Mouse (Mus musculus) heart, embryonic 15.5 days (tissue): Measurements from ENCODE around the gene Rab11fip3. TPM values are rescaled to one million over a fixed set of nuclear protein-coding genes. Genes with fewer than 3 reads are reported as not detected.
"Not testable (repeated sequence)": the region's sequence is repeated elsewhere in the genome, so short reads cannot be mapped to it uniquely, and the experiment has no call there.

Experiments
- ATAC-seq: fragments of 200-750 bp; cut with Nextera tagmentation; replicated peaks from 2 replicates; pipeline ENCODE4 v1.8.0; 2017; ENCODE audit warnings: low read depth, moderate TSS enrichment; ENCODE audit not compliant: insufficient number of reproducible peaks, insufficient read depth, low FRiP score
- H3K27ac ChIP-seq: fragments of 300-500 bp; sonication (generic); 2 replicates; pipeline ENCODE4 v1.5.1; 2015; ENCODE audit warnings: mild to moderate bottlenecking, inconsistent platforms
- H3K27me3 ChIP-seq: fragments of 300-500 bp; sonication (generic); 2 replicates; pipeline ENCODE4 v1.6.1; 2015; ENCODE audit warnings: inconsistent platforms
- H3K36me3 ChIP-seq: fragments of 300-500 bp; sonication (generic); 2 replicates; pipeline ENCODE4 v1.6.1; 2015; ENCODE audit warnings: mild to moderate bottlenecking, inconsistent platforms
- H3K4me1 ChIP-seq: fragments of 300-500 bp; sonication (generic); replicated peaks from 2 replicates; pipeline ENCODE4 v1.6.1; 2015; ENCODE audit warnings: inconsistent platforms
- H3K4me2 ChIP-seq: fragments of 300-500 bp; sonication (generic); 2 replicates; pipeline ENCODE4 v1.6.1; 2015; ENCODE audit warnings: inconsistent platforms, mild to moderate bottlenecking, moderate library complexity
- H3K4me3 ChIP-seq: fragments of 300-500 bp; sonication (generic); 2 replicates; pipeline ENCODE4 v1.5.1; 2015; ENCODE audit warnings: mild to moderate bottlenecking, inconsistent platforms
- H3K9ac ChIP-seq: fragments of 300-500 bp; sonication (generic); 2 replicates; pipeline ENCODE4 v1.6.1; 2015; ENCODE audit warnings: mild to moderate bottlenecking, inconsistent platforms
- H3K9me3 ChIP-seq: fragments of 300-500 bp; sonication (generic); replicated peaks from 2 replicates; pipeline ENCODE4 v1.6.1; 2016; ENCODE audit warnings: inconsistent platforms
- WGBS: fragments of 180-500 bp; shearing (Covaris S2); methylation state at CpG from one replicate; pipeline ENCODE4 v1.1.7; 2015; ENCODE audit warnings: mixed read lengths; 5-methylcytosine and 5-hydroxymethylcytosine counted together
- polyA plus RNA-seq: library from polyadenylated mRNA; unstranded; fragments of >200 nt; fragmentation: Nextera tagmentation; extraction: Ambion mirVana; gene quantifications from 2 replicates; pipeline ENCODE4 v1.2.1, GENCODE M21; 2015

The Rab11fip3 gene
- polyA plus RNA-seq, 1 experiment from 2014 or later, result 10.2 TPM

- H3K27ac ChIP-seq, result no peak overlapping the region
- no peak for ATAC-seq
- H3K4me1 ChIP-seq, result peaks cover 20% of the 10 kb centered on the region
- no peaks in the 10 kb centered on the region for H3K36me3 ChIP-seq
- H3K9me3 ChIP-seq, result no peaks in the 10 kb centered on the region
- no peak overlapping the region for H3K9ac ChIP-seq
- H3K27me3 ChIP-seq, result no peaks in the 10 kb centered on the region
- 85% methylated on average over 4 of the region's 4 CpGs for WGBS
- H3K4me2 ChIP-seq, result no peak overlapping the region
- no peak overlapping the region for H3K4me3 ChIP-seq
Measured at GRCm38 (mm10) chr17:26052706-26053105, 16.6 kb downstream of the Rab11fip3 start.

DNA sequence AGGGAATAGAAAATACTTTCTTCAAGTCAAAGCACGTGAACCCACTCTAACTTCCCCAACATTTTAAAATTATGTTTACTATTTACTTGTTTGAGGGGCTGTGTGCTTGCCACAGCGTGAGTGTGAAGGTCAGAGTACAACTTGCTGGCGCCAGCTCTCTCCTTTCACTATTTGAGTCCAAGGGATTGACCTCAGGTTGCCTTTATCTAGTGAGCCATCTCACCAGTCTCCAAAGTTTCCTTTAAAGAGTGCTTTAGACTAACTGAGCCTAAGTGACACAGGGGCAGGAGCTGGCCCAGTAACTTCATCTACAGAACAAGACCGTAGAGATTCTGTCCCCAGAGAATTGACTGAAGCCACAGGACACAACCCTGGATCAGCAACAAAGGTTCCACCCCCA lies 17.3 kb downstream of the Rab11fip3 start:
- H3K4me2 ChIP-seq, result no peak overlapping the region
- H3K4me1 ChIP-seq, result peaks cover 20% of the 10 kb centered on the region
- H3K4me3 ChIP-seq, result no peak overlapping the region
- no peaks in the 10 kb centered on the region for H3K27me3 ChIP-seq
- no peaks in the 10 kb centered on the region for H3K9me3 ChIP-seq
- H3K36me3 ChIP-seq, result no peaks in the 10 kb centered on the region
- no peak for ATAC-seq
- no peak overlapping the region for H3K9ac ChIP-seq
- 90% methylated on average over 4 of the region's 4 CpGs for WGBS
- no peak overlapping the region for H3K27ac ChIP-seq

DNA sequence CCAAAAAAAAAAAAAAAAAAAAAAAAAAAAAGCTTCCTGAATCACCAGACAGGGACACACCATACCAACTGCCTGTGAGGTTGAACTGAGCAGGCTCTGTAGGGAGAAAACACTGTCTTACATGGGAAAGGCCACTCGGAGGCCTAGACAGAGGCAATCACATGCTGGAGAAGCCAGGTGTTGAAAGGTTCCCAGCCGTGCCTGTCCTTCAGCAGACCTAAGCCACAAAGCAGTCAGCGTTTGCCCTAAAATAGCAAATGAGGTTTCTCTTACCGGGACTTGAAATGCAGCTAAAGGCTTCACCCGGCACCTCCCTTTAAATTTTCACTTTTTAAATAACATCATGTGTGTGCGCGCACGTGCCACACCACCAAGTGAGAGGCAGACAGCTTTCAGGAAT lies 21.2 kb downstream of the Rab11fip3 start:
- H3K9ac ChIP-seq, result no peak overlapping the region

DNA sequence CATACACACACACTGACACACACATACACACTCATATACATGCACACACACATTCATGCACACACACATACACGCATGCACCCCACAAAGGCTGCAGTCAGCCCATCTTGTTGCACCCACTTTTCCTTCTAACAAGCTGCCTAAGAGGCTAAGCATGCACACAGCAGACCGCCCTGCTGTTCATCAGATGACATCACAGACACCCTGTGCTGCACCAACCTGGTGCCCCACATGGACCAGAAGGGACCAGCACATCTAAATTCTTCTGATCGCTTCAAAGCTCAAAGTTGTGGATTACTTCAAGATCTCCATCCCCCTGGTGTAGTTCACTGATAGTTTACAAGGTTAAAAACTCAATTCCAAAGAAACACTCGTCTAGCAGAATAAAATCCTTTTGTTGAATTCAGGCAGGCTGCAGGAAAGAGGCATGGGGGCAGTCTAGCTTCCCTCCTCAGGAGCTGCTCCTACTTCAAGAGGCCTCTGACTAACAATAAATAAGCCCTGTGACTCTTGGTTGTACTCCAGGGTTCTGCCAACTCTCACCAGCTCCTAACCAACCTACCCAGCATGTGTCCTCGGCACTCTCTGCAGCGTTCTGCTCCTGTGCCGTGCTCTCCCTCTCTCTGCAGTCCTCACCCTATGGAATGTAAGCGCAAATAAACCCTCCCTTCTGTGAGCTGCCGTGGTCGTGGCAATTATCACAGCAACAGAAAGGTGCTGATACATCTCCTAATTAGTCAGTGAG lies 22.9 kb downstream of the Rab11fip3 start:
- no peak for ATAC-seq
- Histone ChIP-seq H3K36me3 (no peaks in the 10 kb centered on the region), H3K4me1 (peaks cover 40% of the 10 kb centered on the region), H3K4me3 (no peak overlapping the region), H3K27ac (no peak overlapping the region), H3K27me3 (no peaks in the 10 kb centered on the region), H3K4me2 (no peak overlapping the region), H3K9me3 (no peaks in the 10 kb centered on the region), H3K9ac (no peak overlapping the region; the same call in 1 of the 2 replicates)
- 43% methylated on average over 10 of the region's 10 CpGs for WGBS

More for the DNA sequence above, 21.2 kb downstream of the Rab11fip3 start:
- Histone ChIP-seq H3K36me3 (no peaks in the 10 kb centered on the region), H3K4me1 (peaks cover 28% of the 10 kb centered on the region), H3K4me3 (no peak overlapping the region), H3K27me3 (no peaks in the 10 kb centered on the region), H3K9me3 (no peaks in the 10 kb centered on the region), H3K4me2 (no peak overlapping the region), H3K27ac (peak overlapping the region; percentile 46; the same call in 1 of the 2 replicates)
- ATAC-seq, result no peak
- 54% methylated on average over 8 of the region's 8 CpGs for WGBS

DNA sequence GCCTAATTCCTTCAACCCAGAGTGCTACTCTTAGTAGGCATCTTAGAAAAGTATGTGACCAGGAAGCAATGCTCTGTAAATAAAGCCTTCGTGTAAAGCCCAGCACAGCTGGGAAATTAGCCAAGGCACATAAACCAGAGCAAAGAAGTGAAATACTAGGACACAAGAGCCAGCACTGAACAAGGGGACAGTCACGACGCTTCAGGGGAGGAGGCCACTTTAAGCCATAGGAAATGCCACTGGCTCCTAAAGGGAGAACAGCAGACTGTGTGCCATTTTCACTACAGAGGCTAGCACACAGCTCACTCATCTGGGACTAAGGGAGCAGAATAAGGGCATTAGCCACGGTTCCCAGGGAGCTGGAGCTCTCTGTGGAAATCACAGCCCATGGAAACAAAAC lies 24.1 kb downstream of the Rab11fip3 start:
- Histone ChIP-seq H3K36me3 (no peaks in the 10 kb centered on the region), H3K4me2 (no peak overlapping the region), H3K4me3 (no peak overlapping the region), H3K9ac (no peak overlapping the region), H3K27me3 (no peaks in the 10 kb centered on the region), H3K27ac (no peak overlapping the region), H3K9me3 (no peaks in the 10 kb centered on the region), H3K4me1 (peaks cover 43% of the 10 kb centered on the region)
- WGBS, result 43% methylated on average over 4 of the region's 4 CpGs
- no peak for ATAC-seq

DNA sequence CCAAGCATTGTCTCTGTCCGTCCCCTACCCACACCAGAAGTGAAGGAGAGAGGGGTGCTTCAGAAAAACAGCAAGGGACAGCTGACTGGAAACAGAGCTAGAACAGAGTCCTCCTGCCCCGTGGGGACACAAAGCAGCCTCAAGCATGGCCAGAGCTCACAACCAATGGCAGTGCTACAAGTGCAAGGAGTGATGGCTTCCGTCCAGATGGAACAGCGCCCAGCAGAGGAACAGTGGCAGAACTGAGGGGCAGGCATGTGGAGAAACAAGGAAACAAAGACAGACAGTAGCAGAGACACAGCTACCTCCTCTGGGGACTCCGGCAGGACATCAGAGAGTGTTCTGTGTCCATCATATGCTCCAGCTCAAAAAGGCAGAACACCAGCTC lies 26.1 kb downstream of the Rab11fip3 start:
- H3K4me2 ChIP-seq, result peak overlapping the region; percentile 52

GRCm38 (mm10) chr17:26042599-26043248 lies 26.6 kb downstream of the Rab11fip3 start:
- peak overlapping the region; percentile 16 for H3K4me3 ChIP-seq
- H3K4me2 ChIP-seq, result peak overlapping the region; percentile 52
- H3K36me3 ChIP-seq, result no peaks in the 10 kb centered on the region
- WGBS, result 47% methylated on average over 13 of the region's 13 CpGs
- no peaks in the 10 kb centered on the region for H3K27me3 ChIP-seq
- H3K27ac ChIP-seq, result peak overlapping the region; percentile 97
- no peaks in the 10 kb centered on the region for H3K9me3 ChIP-seq
- H3K9ac ChIP-seq, result 0 out of 2 replicates have a peak overlapping the region, but pooled peaks have one; percentile 6
- peak; percentile 49; the same call in 1 of the 2 replicates for ATAC-seq
- peaks cover 36% of the 10 kb centered on the region for H3K4me1 ChIP-seq

More for the DNA sequence above, 26.1 kb downstream of the Rab11fip3 start:
- H3K4me3 ChIP-seq, result peak overlapping the region; percentile 16; the same call in 1 of the 2 replicates
- peak; percentile 83 for ATAC-seq
- H3K27me3 ChIP-seq, result no peaks in the 10 kb centered on the region
- H3K4me1 ChIP-seq, result peaks cover 39% of the 10 kb centered on the region
- no peaks in the 10 kb centered on the region for H3K36me3 ChIP-seq
- no peaks in the 10 kb centered on the region for H3K9me3 ChIP-seq
- 0 out of 2 replicates have a peak overlapping the region, but pooled peaks have one; percentile 6 for H3K9ac ChIP-seq
- H3K27ac ChIP-seq, result peak overlapping the region; percentile 97
- WGBS, result 26% methylated on average over 5 of the region's 5 CpGs

GRCm38 (mm10) chr17:26041111-26041802 lies 28.1 kb downstream of the Rab11fip3 start:
- no peak for ATAC-seq
- H3K4me1 ChIP-seq, result peaks cover 31% of the 10 kb centered on the region
- H3K9ac ChIP-seq, result no peak overlapping the region
- no peaks in the 10 kb centered on the region for H3K36me3 ChIP-seq
- H3K27ac ChIP-seq, result peak overlapping the region; percentile 31; the same call in 1 of the 2 replicates
- no peak overlapping the region for H3K4me3 ChIP-seq
- H3K4me2 ChIP-seq, result no peak overlapping the region
- H3K9me3 ChIP-seq, result no peaks in the 10 kb centered on the region
- H3K27me3 ChIP-seq, result no peaks in the 10 kb centered on the region
- WGBS, result 45% methylated on average over 9 of the region's 9 CpGs

DNA sequence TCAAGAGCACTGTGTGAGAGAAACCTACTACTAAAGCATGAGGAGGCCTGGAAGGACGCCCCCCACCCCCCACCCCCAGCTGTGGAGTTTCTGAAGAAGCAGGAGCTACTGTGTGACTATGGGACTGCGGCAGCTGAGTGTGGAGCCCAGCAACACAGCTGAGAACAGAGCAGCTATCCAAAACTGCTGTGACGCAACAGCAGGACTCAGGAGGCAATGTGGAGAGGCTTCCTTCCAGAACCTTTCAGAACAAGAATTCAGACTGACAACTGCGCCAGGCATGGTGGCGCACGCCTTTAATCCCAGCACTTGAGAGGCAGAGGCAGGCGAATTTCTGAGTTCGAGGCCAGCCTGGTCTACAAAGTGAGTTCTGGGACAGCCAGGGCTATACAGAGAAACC lies 28.6 kb downstream of the Rab11fip3 start:
- not testable (repeated sequence) for H3K9ac ChIP-seq, H3K9me3 ChIP-seq, H3K36me3 ChIP-seq, ATAC-seq, H3K27me3 ChIP-seq, H3K27ac ChIP-seq, H3K4me2 ChIP-seq, H3K4me3 ChIP-seq
- 80% methylated on average over 8 of the region's 8 CpGs for WGBS
- H3K4me1 ChIP-seq, result peaks cover 28% of the 10 kb centered on the region

GRCm38 (mm10) chr17:26032037-26032436 lies 37.3 kb downstream of the Rab11fip3 start:
- H3K4me2 ChIP-seq, result no peak overlapping the region
- no peaks in the 10 kb centered on the region for H3K9me3 ChIP-seq
- 63% methylated on average over 6 of the region's 6 CpGs for WGBS
- H3K9ac ChIP-seq, result no peak overlapping the region
- H3K36me3 ChIP-seq, result no peaks in the 10 kb centered on the region
- no peaks in the 10 kb centered on the region for H3K27me3 ChIP-seq
- H3K4me3 ChIP-seq, result no peak overlapping the region
- no peak overlapping the region for H3K27ac ChIP-seq
- ATAC-seq, result no peak
- H3K4me1 ChIP-seq, result peaks cover 3% of the 10 kb centered on the region; the same call in 1 of the 2 replicates

DNA sequence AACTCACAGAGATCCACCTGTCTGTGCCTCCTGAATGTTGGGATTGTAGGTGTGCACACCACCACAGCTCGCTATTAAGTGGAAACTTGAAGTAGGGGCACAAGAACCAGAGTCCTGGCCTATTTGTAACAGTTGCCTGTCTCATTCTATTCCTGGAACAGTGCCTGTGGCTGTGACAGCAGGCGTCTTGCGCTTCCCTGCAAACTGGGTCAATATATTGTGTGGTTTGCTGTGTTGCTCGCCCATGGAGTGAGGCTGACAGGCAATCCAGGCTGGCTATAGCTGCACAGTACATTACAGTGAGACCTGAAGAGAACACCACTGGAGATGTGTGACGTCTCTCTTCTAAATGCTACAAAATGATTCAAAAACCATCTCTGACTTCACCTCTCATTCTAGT lies 37.8 kb downstream of the Rab11fip3 start:
- H3K27me3 ChIP-seq, result no peaks in the 10 kb centered on the region
- no peak overlapping the region for H3K27ac ChIP-seq
- 78% methylated on average over 5 of the region's 5 CpGs for WGBS
- no peak overlapping the region for H3K9ac ChIP-seq
- peaks cover 3% of the 10 kb centered on the region; the same call in 1 of the 2 replicates for H3K4me1 ChIP-seq
- no peaks in the 10 kb centered on the region for H3K9me3 ChIP-seq
- ATAC-seq, result no peak
- no peak overlapping the region for H3K4me2 ChIP-seq
- no peaks in the 10 kb centered on the region for H3K36me3 ChIP-seq
- H3K4me3 ChIP-seq, result no peak overlapping the region
